Mouse (Mus musculus): Measurements from ENCODE around the gene Ric1.

GRCm38 (mm10) chr19:29596276-29596675 lies 74.2 kb downstream of the Ric1 start:
- TF ChIP-seq CTCF (IDR thresholded peaks at IDR 0.05; ENCODE audit: insufficient read depth, low read depth, low read length) = no peak
- no peak for TF ChIP-seq POLR2A (IDR thresholded peaks at IDR 0.05; ENCODE audit: insufficient read depth, low read depth, low read length)
